Mouse (Mus musculus): ENCODE measurements at regions not wholly inside any gene's neighbourhood (a gene's known extent, or its start where the extent isn't known, plus 50 kb on each side); places are given as distances from the start of the nearest gene placed in this dataset.
"Not testable (repeated sequence)": the region's sequence is repeated elsewhere in the genome, so short reads cannot be mapped to it uniquely, and the experiment has no call there.

- no peak for DNase-seq
Observed at GRCm38 (mm10) chr16:12703818-12704590, 405.5 kb upstream of the Ercc4 start.

DNA sequence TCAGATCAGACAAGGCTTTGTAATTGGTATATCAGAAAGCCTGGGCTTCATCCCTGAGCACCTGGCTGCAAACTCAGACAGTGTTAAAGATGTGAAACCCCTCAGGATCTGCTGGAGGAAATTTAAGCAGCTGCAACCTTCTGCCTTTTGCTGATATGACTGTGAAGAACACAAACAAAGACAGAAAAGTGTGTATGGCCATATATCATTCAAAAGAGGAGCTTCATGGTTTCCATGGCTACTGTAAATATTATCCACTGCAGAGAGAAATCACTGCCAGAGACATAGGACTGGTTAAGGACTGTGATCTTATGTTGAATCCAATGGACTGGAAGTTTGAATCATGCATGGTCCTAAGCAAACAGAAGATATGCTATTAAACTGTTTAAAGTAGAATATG, 402.6 kb upstream of the Ercc4 start:
- no peak for DNase-seq

DNA sequence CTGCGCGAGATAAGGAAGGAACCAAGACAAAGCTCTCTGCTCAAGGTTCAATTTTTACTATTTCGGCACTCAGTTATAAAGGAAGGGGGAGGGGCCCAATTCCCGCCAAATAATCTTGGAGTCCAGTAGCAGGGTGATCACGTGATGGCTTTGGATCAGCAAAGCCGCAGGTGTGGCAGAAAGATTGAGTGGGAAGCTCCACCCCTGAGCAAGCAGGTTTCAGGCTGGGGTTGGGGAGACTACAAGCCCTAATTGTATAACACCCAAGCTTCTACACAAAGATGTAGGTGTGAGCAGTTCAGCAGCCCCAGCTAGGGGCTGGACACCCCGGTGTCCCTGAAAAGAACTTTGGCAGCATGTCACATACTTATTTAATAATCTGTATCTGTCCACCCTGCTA, 388.1 kb upstream of the Ercc4 start:
- DNase-seq, result not testable (repeated sequence)

GRCm38 (mm10) chr16:12726043-12726442, 383.4 kb upstream of the Ercc4 start:
- no peak for DNase-seq

DNA sequence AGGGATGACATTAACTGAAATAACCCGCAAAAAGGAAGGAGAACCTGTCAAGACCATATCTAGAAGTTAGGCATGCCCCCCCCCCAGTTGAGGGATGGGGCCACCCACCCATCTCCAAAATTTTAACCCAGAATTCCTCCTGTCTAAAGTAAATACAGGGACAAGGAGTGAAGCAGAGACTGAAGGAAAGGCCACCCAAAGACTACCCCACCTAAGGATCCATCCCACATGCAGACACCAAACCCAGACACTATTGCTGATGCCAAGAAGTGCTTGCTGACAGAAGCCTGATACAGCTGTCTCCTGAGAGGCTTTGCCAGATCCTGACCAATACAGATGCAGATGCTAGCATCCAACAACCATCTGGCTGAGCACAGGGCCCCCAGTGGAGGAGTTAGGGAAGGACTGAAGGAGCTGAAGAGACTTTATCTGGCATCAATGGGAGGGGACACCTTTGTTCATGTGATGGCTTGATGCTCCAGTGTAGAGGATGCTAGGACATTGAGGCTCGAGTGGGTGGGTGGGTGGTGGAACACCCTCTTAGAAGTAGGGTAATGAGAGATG, 379.2 kb upstream of the Ercc4 start:
- DNase-seq, result not testable (repeated sequence)

- no peak for DNase-seq
Observed at GRCm38 (mm10) chr16:12731588-12731987, 377.9 kb upstream of the Ercc4 start.

GRCm38 (mm10) chr16:12742472-12742871, 367.0 kb upstream of the Ercc4 start:
- DNase-seq, result no peak

- no peak for DNase-seq
Observed at GRCm38 (mm10) chr16:12753181-12753580, 356.3 kb upstream of the Ercc4 start.

GRCm38 (mm10) chr16:12754361-12754760, 355.1 kb upstream of the Ercc4 start:
- no peak for DNase-seq

- DNase-seq, result no peak
Observed at GRCm38 (mm10) chr16:12758594-12758993, 350.9 kb upstream of the Ercc4 start.

DNA sequence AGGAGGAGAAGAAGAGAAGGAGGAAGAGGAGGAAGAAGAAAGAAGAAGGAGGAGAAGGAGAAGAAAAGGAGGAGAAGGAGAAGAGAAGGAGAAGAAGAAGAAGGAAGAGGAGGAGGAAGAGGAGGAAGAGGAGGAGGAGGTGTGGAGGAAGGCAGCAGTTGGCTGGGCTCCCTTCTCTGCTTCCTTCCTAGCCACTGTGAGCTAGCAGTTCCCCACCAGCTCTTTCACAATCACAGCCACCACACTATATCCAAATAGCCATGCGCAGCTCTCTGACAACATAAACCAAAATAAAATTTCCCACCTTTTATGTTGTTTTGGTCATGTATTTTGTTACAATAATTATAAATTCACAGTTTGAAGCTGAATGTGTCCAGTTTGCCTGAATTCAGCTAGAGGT, 345.3 kb upstream of the Ercc4 start:
- no peak for DNase-seq

- DNase-seq, result no peak
Observed at GRCm38 (mm10) chr16:12764608-12765007, 344.9 kb upstream of the Ercc4 start.

DNA sequence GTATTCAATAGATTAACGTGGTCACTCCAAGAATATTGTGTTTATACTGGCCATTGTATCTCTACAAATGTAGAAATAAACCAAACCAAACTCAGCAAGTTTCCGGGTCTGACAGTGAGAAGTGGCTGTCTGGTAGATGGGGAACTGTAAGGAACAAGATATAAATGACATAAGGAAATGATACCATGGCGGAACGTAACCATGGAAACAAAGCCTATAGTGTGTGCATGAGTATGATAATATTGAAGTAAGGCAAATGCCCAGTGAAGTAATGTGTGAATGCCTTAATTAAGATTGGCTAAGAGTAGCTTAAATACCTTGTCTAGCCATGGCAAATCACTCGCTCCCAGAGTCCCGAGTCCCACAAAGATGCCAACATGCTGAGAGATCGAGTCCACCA, 342.6 kb upstream of the Ercc4 start:
- no peak for DNase-seq

DNA sequence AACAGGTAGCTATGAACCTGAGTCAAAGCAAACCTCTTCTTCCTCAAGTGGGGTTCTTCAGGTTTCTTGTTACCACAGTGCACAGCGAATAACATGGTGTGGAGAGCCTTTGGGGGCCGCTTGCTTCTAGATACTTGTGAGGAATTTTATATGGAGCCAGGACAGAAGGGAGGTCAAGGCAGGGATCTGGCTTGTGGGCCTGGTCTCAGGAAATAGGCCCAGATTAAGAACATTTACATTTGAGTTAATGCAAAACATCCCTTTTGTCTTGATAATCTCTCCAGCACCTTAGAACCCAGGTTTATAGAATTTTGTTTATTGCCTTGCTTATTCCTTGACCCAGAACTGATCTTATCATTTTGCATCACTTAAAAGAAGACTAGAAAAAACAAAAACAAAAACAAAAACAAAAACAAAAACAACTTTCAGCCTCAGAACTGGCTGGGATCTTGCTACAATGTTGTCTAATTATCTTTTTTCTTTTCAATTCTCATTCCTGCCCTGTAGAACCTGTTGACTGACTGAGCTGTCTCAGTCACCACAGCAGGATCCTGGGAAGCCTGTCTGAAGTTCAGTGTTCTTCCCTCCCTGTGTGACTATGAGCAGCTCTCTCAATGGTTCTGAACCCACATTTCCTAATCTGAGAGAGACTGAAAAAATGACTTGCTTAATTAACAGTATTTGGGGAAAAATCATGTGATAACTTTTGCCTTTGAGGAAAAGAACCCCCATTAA, 341.2 kb upstream of the Ercc4 start:
- no peak for DNase-seq

GRCm38 (mm10) chr16:12770482-12770881, 339.0 kb upstream of the Ercc4 start:
- DNase-seq, result no peak

DNA sequence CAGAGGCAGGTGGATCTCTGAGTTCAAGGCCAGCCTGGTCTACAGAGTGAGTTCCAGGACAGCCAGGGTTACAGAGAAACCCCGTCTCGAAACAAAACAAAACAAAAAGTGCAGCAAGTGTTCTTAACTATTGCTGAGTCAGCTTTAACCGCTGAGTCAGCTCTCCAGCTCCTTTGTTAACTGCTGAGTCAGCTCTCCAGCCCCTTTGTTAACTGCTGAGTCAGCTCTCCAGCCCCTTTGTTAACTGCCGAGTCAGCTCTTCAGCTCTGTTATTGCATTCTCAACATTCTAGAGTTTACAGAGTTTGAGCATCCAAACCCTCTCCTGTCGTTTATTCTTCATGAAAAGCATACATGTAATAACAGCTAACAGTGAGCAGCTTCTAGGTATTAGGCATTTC, 336.9 kb upstream of the Ercc4 start:
- no peak for DNase-seq

GRCm38 (mm10) chr16:12775876-12776275, 333.6 kb upstream of the Ercc4 start:
- DNase-seq, result no peak

GRCm38 (mm10) chr16:12779079-12779478, 330.4 kb upstream of the Ercc4 start:
- DNase-seq, result no peak

- DNase-seq, result no peak
Observed at GRCm38 (mm10) chr16:12780635-12781034, 328.8 kb upstream of the Ercc4 start.

DNA sequence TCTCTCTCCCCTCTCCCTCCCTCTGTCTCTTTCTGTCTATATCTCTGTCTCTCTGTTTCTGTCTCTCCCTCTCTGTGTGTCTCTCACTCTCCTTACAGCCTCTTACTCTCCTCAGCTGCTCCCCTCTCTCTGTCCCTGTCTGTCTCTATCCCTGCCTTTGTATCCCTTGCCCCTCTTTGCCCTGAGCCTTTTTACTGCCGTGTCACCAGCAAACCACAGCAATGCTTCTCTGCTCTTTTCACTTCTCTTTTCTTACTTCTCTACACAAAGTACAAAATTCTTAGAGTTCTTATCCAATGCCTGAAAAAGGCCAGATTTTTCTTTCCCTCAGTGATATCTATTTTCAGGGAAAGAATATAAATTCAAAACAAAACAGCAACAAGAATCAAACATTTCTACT, 323.7 kb upstream of the Ercc4 start:
- no peak for DNase-seq

- DNase-seq, result no peak
Observed at GRCm38 (mm10) chr16:12798523-12798922, 311.0 kb upstream of the Ercc4 start.

- no peak for DNase-seq
Observed at GRCm38 (mm10) chr16:12800181-12800580, 309.3 kb upstream of the Ercc4 start.

DNA sequence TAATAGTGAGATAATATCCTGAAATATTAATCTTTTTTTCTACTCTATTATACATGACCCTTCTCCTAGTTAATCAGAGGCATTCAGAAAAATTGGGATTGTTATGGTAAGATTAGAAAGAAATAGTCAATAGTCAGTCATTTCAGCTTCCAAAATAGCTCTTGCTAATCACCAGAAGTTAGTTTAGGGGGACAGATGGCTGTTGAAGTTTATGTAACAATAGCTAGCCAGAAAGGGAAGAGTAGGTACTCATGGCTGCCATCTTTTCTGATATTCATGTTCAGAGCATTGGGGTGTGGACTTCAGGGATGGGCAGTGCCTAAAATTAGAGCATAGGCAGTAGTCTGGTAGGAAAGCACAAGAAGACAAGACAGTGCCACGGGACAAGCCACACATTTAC, 306.8 kb upstream of the Ercc4 start:
- DNase-seq, result no peak

GRCm38 (mm10) chr16:12807351-12807871, 302.1 kb upstream of the Ercc4 start:
- no peak for DNase-seq
